Mouse (Mus musculus): ENCODE results near the gene Sh3tc1.

GRCm38 (mm10) chr5:35672581-35672980, 67.2 kb downstream of the Sh3tc1 start:
- TF ChIP-seq CTCF (conservative IDR thresholded peaks at IDR 0.05; ENCODE audit: low read length), result no peak
- TF ChIP-seq POU5F1 (IDR thresholded peaks at IDR 0.05; ENCODE audit: borderline replicate concordance, low read length), result no peak
- TF ChIP-seq NANOG (IDR thresholded peaks at IDR 0.05; ENCODE audit: borderline replicate concordance, low read length), result no peak

Measured in E14TG2a.4 (cell line).